Mouse (Mus musculus) erythroblast, embryonic 14.5 days (primary cell): ENCODE data around the gene Tmem132c.

ENCODE experiments used
- GATA1 ChIP-seq: IDR thresholded peaks from 2 replicates; pipeline ENCODE4 v1.6.1; 2012; ENCODE audit warnings: low read length, inconsistent platforms, mixed read lengths
- TAL1 ChIP-seq: IDR thresholded peaks from 3 replicates; pipeline ENCODE4 v1.6.1; 2012; ENCODE audit warnings: low read length, inconsistent platforms, mixed read lengths

GRCm38 (mm10) chr5:127561086-127561485 is 319.5 kb downstream of the Tmem132c start:
- TF ChIP-seq TAL1 (no peak), GATA1 (no peak)
